Mouse (Mus musculus): ENCODE measurements around the gene Olfr1339. TPM values are rescaled to one million over a fixed set of nuclear protein-coding genes. Genes with fewer than 3 reads are reported as not detected.

The Olfr1339 gene
- polyA plus RNA-seq, 1 experiment from 2014 or later, result not detected

DNA sequence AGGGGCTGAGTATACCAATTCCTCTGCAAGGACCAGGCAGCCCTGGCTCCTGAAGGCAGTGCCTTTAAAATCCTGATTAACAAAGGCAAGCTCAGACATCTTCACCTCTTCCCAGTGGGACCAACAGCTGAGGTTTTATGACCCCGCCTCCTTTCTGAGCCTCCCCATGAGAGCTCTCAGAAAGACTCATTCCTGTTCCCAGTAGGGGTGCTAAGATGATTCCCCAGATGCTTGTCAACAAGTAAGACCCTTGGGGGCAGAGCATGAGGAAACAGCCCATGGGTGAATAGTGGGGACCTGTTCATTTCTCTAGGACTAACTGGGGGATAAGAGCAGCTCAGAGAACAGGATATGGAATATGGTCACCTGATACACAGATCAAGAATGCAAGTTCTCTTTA is 26.7 kb downstream of the Olfr1339 start, which contains the start of gene Olfr1338:
Gene Olfr1338 (minus strand): TSS at position 101 of the 400 bp plus-strand sequence.
- H3K4me3 ChIP-seq, result no peak within 1 kb of the TSS
- no peak within 1 kb of the TSS for H3K27ac ChIP-seq
- no peak for ATAC-seq
- no peak within 1 kb of the TSS for H3K4me2 ChIP-seq
- 75% methylated on average over 1 of the region's 1 CpGs for WGBS
- H3K36me3 ChIP-seq (ENCODE audit: poor library complexity, severe bottlenecking), result no peaks in the 10 kb centered on the region
- H3K27me3 ChIP-seq, result no peaks in the 10 kb centered on the region
- H3K9ac ChIP-seq, result no peak within 1 kb of the TSS
- H3K4me1 ChIP-seq, result no peaks in the 10 kb centered on the region
- no peaks in the 10 kb centered on the region for H3K9me3 ChIP-seq (replicated peaks)

DNA sequence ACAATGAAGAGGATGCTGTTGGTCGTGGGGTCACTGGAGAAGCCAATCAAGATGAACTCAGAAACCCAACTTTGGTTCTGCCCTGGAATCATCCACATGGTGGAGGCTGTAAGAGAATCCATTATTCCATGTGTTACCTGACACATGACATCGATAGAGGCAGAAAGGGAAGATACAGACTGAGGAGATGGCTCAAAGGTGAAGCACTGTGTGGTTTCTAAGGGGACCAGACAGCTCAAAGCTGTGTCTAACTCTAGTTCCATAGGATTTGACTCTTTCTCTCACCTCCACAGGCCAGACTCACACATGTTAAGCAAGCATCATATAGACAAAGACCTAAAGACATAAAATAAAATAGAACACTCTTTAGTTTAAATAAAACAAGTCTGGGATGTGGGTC is 50.5 kb downstream of the Olfr1339 start, which contains the start of gene Olfr1337:
Gene Olfr1337 (minus strand): TSS at position 101 of the 400 bp plus-strand sequence.
- Histone ChIP-seq H3K36me3 (ENCODE audit: poor library complexity, severe bottlenecking) (no peaks in the 10 kb centered on the region), H3K9ac (no peak within 1 kb of the TSS), H3K4me3 (no peak within 1 kb of the TSS), H3K27me3 (no peaks in the 10 kb centered on the region), H3K4me1 (no peaks in the 10 kb centered on the region), H3K4me2 (no peak within 1 kb of the TSS), H3K27ac (no peak within 1 kb of the TSS), H3K9me3 (replicated peaks) (no peaks in the 10 kb centered on the region)
- 81% methylated on average over 2 of the region's 2 CpGs for WGBS
- ATAC-seq, result no peak

Other genes starting within 250 kb of the Olfr1339 start
- 11.6 and 11.9 TPM in 2 replicates for gene Tie1, start 242.1 kb upstream of the Olfr1339 start, polyA plus RNA-seq (2015; fragmentation: Nextera tagmentation; extraction: Ambion mirVana)
- 0.18 TPM in 1 of 2 replicates, not detected in the other for gene 2610528J11Rik, start 205.2 kb upstream of the Olfr1339 start, polyA plus RNA-seq (2015; fragmentation: Nextera tagmentation; extraction: Ambion mirVana)
- not detected in 2 replicates for gene Tmem125, start 188.1 kb upstream of the Olfr1339 start, polyA plus RNA-seq (2015; fragmentation: Nextera tagmentation; extraction: Ambion mirVana)
- gene Cfap57, start 111.4 kb upstream of the Olfr1339 start, polyA plus RNA-seq (2015; fragmentation: Nextera tagmentation; extraction: Ambion mirVana), result 0.78 and 0.90 TPM in 2 replicates
- gene Ebna1bp2, start 111.4 kb upstream of the Olfr1339 start, polyA plus RNA-seq (2015; fragmentation: Nextera tagmentation; extraction: Ambion mirVana), result 147 and 168 TPM in 2 replicates
- gene Olfr62, start 73.2 kb upstream of the Olfr1339 start, polyA plus RNA-seq (2015; fragmentation: Nextera tagmentation; extraction: Ambion mirVana), result not detected in 2 replicates
- not detected in 2 replicates for gene Olfr1342, start 39.4 kb upstream of the Olfr1339 start, polyA plus RNA-seq (2015; fragmentation: Nextera tagmentation; extraction: Ambion mirVana)
- gene Olfr1341, start 28.7 kb upstream of the Olfr1339 start, polyA plus RNA-seq (2015; fragmentation: Nextera tagmentation; extraction: Ambion mirVana), result not detected in 2 replicates
- gene Olfr1340, start 12.0 kb upstream of the Olfr1339 start, polyA plus RNA-seq (2015; fragmentation: Nextera tagmentation; extraction: Ambion mirVana), result not detected in 2 replicates
- gene Olfr1338, start 26.6 kb downstream of the Olfr1339 start, polyA plus RNA-seq (2015; fragmentation: Nextera tagmentation; extraction: Ambion mirVana), result not detected in 2 replicates
- not detected in 2 replicates for gene Olfr1337, start 50.4 kb downstream of the Olfr1339 start, polyA plus RNA-seq (2015; fragmentation: Nextera tagmentation; extraction: Ambion mirVana)
- not detected in 2 replicates for gene Olfr1335, start 77.8 kb downstream of the Olfr1339 start, polyA plus RNA-seq (2015; fragmentation: Nextera tagmentation; extraction: Ambion mirVana)
- gene Olfr1333, start 104.1 kb downstream of the Olfr1339 start, polyA plus RNA-seq (2015; fragmentation: Nextera tagmentation; extraction: Ambion mirVana), result not detected in 2 replicates
- not detected in 2 replicates for gene Olfr1331, start 132.5 kb downstream of the Olfr1339 start, polyA plus RNA-seq (2015; fragmentation: Nextera tagmentation; extraction: Ambion mirVana)
- gene Olfr1330, start 156.4 kb downstream of the Olfr1339 start, polyA plus RNA-seq (2015; fragmentation: Nextera tagmentation; extraction: Ambion mirVana), result 0.04 TPM in 1 of 2 replicates, not detected in the other
- gene Olfr1329, start 185.3 kb downstream of the Olfr1339 start, polyA plus RNA-seq (2015; fragmentation: Nextera tagmentation; extraction: Ambion mirVana), result not detected in 2 replicates
- gene Olfr1328, start 206.4 kb downstream of the Olfr1339 start, polyA plus RNA-seq (2015; fragmentation: Nextera tagmentation; extraction: Ambion mirVana), result not detected in 2 replicates
- gene Lao1, start 229.4 kb downstream of the Olfr1339 start, polyA plus RNA-seq (2015; fragmentation: Nextera tagmentation; extraction: Ambion mirVana), result not detected in 2 replicates

Data from forebrain, embryonic 13.5 days (tissue).